Mouse (Mus musculus) cerebellum, postnatal 25 days (tissue): ENCODE data around the gene Glipr1l1.
"Not testable (repeated sequence)": the region's sequence is repeated elsewhere in the genome, so short reads cannot be mapped to it uniquely, and the experiment has no call there.

Source experiments
- DNase-seq, 2 experiments: peaks; one replicate each; pipeline ENCODE4 v3.0.0; 2021; ENCODE audit warnings: mixed read lengths in 2 of 2

The Glipr1l1 gene

DNA sequence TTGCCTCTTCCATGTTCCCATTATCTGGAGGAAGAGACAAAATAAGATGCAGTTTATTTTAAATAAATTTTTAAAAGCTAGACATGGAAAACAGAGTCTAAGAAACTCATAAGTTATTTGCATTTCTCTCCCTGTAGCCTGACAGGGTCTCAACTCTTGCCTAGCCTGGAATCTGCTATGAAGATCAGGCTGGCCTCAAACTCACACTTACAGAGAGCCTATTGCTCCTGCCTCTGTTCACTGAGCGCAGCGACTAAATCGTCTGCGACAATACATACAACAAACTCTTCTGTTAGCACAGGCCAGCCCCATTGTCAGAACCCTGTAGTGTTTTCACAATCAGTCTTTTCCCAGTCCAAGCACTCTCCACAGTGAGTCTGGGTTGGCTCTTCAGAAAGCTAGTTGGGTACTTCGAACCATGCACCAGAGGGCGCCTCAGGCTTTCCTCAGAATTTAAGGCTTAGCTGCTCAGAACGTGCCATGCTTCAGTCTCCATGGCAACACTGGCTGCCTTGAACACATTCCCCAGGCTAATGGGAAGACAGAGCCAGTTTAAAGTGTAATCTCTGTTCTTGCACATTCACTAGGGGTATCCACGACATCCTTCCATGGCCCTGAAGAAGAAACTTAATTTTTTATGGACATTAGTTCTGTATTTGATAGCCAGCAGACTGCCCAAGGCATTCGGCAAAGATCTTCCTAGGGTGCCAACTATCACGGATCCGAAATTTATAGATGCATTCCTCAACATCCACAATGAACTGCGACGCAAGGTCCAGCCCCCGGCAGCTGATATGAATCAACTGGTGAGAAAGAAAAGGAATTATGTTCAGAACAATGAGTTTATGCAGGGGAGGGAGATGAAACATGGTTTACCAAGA is at the start of gene Glipr1l1:
Gene Glipr1l1, plus strand, starts transcription at position 488 of the 881 bp plus-strand sequence.
- DNase-seq: peak; percentile 57 to 72

DNA sequence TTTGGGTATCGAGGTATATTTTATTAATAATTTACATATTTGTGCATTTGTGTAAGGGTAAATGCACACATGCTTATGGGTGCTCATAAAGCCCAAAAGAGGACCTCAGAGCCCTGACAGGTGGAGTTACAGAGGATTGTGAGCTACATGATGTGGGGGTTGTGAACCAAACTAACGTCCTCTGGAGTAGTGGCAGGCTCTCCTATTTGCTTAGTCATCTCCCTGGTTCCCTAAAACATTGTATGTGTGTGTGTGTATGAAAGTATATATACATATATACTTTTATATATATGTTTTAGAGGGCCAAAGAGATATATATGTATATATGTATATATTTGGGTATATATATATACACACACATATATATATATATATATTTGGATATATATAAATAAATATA is 36.4 kb upstream of the Glipr1l1 start:
- DNase-seq: no peak

DNA sequence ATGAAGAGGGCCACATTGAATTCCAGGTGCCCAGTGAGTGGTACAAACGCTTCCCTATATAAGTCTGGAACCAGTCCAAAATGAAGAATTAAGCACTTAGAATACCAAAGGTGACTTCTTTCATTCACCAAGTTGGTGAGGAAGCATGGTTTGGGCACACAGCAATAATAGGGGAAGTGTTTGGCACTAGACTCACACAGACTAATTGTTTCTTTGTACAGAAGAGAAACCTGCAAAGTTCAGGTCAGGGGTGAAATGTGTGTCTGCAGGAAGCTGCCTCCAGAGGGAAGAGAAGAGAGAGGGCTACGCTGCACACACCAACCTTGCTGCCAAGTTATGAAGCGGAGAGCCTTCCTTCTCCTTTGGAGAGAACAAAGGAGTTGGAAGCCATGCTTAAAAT is 31.3 kb upstream of the Glipr1l1 start:
- not testable (repeated sequence) for DNase-seq

DNA sequence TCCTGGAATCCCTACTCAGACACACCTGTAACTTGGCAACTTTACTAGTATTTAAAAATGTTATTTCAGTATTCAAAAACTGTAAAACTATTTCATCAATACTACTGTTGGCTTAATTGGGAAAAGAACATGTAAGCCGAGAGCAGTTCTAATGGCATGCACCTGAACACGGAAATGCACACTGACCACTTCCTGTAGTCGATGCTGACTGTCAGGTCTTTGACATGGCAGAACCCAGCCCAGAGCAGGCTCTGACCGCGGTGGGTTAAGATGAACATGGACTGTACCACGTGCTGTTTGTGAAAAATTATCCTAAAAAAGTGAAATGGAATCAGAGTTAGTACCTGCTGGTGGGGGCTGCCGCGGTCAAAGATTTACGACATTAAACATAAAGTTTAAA is 16.5 kb upstream of the Glipr1l1 start:
- not testable (repeated sequence) for DNase-seq

DNA sequence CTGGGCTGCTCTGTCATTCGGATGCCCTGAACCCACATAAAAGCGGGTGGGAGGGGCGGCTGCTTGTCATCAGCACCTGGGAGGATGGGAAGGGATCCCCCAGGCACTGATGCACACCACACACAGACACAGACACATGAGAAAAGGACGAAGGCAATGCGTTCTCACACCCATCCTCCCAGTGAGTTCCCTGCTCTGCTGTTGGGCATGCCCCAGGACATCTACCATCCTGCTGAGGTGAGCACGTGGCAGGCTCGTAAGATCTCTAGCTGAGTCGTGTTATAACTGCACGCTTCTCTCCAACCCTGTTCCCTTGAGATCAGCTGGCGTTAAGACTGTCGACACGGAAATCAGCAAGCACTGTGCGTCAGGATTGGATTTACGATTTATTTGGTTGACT is 15.7 kb upstream of the Glipr1l1 start:
- not testable (repeated sequence) for DNase-seq

DNA sequence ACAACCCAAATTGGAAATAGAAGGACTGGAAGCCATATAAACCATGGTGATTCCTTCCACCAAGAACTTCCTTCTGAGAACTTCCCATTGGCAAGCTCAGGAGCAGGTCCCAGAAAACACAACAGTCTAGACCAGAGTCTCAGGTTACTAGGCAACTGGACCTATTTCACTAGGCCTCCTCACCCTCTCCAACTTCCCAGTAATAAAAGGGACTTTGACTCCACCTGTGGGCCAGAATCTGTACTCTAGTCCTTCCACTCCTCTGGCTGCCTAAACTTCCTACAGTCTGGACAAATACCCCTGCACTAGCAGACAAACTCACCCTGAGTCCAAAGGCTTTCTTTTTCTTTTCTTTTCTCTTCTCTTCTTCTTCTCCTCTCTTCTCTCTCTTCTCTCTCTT is 8.8 kb upstream of the Glipr1l1 start:
- DNase-seq: no peak

DNA sequence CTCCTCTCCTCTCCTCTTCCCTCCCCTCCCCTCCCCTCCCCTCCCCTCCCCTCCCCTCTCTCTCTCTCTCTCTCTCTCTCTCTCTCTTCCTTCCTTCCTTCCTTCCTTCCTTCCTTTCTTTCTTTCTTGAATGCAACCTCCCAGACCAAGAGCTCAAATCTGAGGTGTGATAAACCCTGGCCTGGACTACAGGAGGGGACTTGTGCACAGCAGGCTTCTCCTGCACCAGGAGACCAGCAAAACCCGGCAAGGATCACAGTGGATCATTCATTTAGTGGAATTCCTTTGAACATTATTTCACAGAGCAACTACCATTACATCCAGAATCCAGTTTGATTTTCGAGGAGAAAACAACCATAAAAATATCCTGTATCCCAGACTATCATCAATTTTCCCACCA is 8.0 kb upstream of the Glipr1l1 start:
- DNase-seq: not testable (repeated sequence)

DNA sequence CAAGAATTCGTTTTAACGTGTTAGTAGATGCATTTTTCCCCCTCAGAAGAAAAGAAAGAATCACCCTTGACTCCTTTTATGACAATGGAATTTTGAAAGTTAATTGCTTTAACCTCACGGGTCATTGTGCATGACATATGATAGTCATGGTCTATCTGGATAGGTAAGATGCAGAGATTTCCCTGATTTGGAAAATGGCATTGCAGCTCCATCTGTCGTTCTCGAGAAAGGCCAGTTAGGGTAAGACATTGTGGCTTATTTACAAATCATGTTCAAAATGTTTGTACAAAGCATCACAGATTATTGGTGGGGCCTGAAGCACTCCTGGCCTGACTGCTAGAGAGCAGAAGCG is 570 bp downstream of the Glipr1l1 start:
- DNase-seq: not testable (repeated sequence)

DNA sequence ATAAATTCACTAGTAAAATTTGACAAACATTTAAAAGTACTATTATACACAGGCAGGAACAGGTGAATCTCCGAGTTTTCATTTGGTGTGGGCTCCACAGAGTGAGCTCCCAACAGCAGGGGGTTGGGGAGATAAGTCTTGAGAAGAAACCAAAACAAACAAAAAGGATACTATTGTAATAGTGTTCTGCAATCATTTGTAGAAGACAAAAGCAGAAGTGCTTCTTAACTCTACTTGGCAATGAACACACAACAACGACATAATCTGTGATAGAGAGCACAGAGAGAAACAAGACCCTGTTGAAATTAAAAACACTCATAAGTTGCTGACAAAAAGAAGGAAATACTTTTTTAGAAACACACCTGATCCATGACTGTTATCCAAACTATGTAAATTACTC is 20.1 kb downstream of the Glipr1l1 start:
- no peak for DNase-seq

DNA sequence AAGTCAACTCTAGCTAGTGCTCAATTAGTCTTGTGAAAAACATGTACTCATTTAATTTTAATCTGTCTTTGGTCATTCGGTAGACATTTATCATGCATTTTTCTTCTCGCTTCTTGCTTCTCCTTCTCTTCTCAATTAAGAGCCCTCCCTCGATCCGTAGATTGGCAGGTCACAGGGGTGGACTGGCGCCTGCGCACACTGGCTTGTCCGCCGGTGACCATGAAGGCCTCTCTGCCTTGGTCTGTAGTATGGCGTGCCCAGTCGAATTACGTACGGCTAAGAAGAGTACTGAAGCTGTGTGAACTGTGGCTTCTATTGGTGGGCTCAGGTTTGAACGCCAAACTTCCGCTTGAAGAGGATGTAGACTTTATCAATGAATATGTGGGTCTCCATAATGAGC is 23.2 kb downstream of the Glipr1l1 start, which contains the start of gene Glipr1l2:
Gene Glipr1l2, plus strand, starts transcription at position 198 of the 400 bp plus-strand sequence.
- no peak for DNase-seq

DNA sequence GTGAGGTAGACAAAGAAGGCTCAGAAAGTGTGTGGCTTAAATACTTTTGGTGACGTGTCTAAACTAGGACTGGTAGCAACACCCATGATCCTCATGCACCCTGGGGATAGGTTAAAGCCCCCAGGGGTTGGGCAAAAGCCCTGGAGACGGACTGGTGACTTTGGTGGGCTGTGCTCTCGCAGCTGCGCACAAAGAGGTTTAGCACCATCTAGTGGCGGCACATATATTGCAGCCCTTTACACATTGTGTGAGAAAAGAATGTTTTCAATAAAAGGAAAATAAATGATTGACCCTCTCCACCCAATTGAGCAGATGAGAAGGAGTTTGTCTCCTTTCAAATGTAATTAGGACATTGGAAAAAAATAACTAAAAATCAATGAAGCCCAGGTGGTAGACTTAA is 45.8 kb downstream of the Glipr1l1 start:
- DNase-seq: peak; percentile 46 to 67

DNA sequence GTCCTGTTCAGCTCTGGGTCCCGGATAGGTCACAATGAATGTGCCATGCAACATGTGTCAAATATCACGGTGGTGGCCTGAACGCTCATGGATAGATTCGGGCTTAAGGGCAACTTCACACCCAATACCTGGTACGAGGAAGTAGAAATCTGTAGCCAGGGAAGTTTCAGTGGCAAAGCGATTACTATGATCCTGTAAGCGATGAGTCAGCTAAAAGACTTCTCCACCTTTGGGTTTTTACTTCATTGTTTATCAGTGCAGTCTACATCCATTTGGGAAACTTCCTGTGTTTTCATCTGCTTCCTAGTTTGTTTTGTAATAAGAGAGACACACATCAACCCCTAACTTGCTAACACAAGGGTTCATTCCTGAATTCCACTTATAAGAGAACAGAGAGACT is 50.4 kb downstream of the Glipr1l1 start:
- no peak for DNase-seq

DNA sequence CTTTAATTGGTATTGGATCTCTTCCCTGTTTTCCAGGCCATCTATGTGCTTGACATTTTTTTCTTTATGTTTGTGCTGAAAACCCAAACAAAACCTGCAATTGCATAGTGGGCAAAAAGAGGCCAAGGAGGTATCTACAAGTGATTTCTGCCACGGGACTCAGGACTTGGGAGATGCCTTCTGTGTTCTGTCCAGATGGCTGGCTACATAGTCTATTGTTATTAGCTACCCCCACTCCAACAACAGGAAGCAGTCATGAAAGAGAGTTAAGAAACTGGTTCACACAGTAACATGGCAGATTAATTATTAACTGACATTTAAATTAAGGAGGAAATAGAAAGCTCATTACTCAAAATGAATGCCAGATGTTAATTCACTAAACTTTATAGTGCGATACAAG is 65.1 kb downstream of the Glipr1l1 start:
- DNase-seq: not testable (repeated sequence)

DNA sequence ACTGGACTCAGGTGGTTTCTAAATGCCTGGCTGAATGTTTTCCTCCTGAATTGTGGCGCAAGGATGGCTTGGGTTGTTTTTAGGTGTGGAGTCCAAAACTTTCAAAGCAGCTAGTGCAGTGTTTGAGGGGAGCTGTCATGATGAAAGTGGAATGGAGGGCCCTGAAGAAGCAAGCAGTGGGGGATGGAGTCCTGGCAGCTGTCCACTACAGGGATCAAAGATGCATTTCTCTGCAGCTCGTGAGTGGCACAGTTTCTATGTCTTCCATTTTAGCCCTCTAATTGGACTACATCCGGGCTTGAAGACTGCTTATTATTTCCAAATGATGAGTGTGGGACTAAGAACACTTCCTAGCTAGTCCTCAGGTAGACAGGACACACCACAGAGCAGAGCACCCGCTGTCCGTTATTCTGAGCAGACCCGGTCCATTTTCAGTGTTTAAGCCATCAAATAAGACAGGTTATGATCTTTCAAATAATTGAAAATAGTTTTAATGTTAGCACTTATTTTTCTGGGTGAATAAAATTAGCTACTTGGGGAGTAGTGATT is 67.8 kb downstream of the Glipr1l1 start:
- not testable (repeated sequence) for DNase-seq
